Mouse (Mus musculus): ENCODE results near the gene Zcchc2. TPM values are rescaled to one million over a fixed set of nuclear protein-coding genes. Genes with fewer than 3 reads are reported as not detected.

The Zcchc2 gene
- polyA plus RNA-seq, 1 experiment from 2014 or later = 2.6 TPM

- H3K27ac ChIP-seq = peak overlapping the region; percentile 54
- TF ChIP-seq CTCF (IDR thresholded peaks at IDR 0.05; ENCODE audit: low read depth) = no peak
- peak overlapping the region; percentile 50 for H3K4me2 ChIP-seq (ENCODE audit: low read length)
- DNase-seq (ENCODE audit: low spot score) = peak; percentile 76
- H3K4me1 ChIP-seq (replicated peaks; ENCODE audit: insufficient read depth, low read length) = no peaks in the 10 kb centered on the region; the same call in 1 of the 2 replicates
- H3K4me3 ChIP-seq (replicated peaks; ENCODE audit: low read depth, low read length) = peak overlapping the region; percentile 23
- H3K9ac ChIP-seq (ENCODE audit: low read depth, low read length) = peak overlapping the region; percentile 40; the same call in 1 of the 2 replicates
- H3K9me3 ChIP-seq (replicated peaks; ENCODE audit: low read length) = no peaks in the 10 kb centered on the region
- no peaks in the 10 kb centered on the region for H3K36me3 ChIP-seq (ENCODE audit: insufficient read depth, low read length)
- ATAC-seq (replicated peaks; ENCODE audit: low FRiP score, low read depth) = peak; percentile 46; the same call in 1 of the 2 replicates
- 11% methylated on average over 10 of the region's 10 CpGs for WGBS
- no peaks in the 10 kb centered on the region for H3K27me3 ChIP-seq (ENCODE audit: insufficient read depth, low read length)
These were observed 18.6 kb upstream of the Zcchc2 start for GRCm38 (mm10) chr1:105971490-105972170.

DNA sequence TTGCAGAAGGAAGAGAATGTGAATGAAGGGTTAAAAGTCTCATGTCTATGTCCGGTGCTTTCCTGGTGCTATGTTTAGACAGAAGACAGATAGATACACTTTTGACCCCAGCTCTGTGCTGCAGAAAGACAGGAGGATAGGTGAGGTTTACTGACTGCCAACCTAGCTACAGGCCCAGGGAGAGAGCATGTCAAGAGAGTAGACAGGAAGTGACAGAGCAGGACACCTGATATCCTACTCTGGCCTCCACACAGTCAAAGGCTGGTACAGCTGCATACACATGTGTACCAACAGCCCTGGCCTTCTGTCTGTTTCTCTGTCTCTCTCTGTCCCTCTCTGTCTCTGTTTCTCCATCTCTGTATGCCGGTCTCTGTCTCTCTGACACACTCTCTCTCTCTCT, 16.2 kb upstream of the Zcchc2 start:
- H3K4me2 ChIP-seq (ENCODE audit: low read length) = no peak overlapping the region
- H3K9me3 ChIP-seq (replicated peaks; ENCODE audit: low read length) = no peaks in the 10 kb centered on the region
- no peak overlapping the region for H3K27ac ChIP-seq
- H3K27me3 ChIP-seq (ENCODE audit: insufficient read depth, low read length) = no peaks in the 10 kb centered on the region
- no peaks in the 10 kb centered on the region for H3K36me3 ChIP-seq (ENCODE audit: insufficient read depth, low read length)
- 48% methylated on average over 2 of the region's 2 CpGs for WGBS
- no peak for TF ChIP-seq CTCF (IDR thresholded peaks at IDR 0.05; ENCODE audit: low read depth)
- no peak for DNase-seq (ENCODE audit: low spot score)
- H3K4me1 ChIP-seq (replicated peaks; ENCODE audit: insufficient read depth, low read length) = no peaks in the 10 kb centered on the region; the same call in 1 of the 2 replicates
- no peak for ATAC-seq (replicated peaks; ENCODE audit: low FRiP score, low read depth)
- no peak overlapping the region for H3K9ac ChIP-seq (ENCODE audit: low read depth, low read length)
- no peak overlapping the region for H3K4me3 ChIP-seq (replicated peaks; ENCODE audit: low read depth, low read length)

DNA sequence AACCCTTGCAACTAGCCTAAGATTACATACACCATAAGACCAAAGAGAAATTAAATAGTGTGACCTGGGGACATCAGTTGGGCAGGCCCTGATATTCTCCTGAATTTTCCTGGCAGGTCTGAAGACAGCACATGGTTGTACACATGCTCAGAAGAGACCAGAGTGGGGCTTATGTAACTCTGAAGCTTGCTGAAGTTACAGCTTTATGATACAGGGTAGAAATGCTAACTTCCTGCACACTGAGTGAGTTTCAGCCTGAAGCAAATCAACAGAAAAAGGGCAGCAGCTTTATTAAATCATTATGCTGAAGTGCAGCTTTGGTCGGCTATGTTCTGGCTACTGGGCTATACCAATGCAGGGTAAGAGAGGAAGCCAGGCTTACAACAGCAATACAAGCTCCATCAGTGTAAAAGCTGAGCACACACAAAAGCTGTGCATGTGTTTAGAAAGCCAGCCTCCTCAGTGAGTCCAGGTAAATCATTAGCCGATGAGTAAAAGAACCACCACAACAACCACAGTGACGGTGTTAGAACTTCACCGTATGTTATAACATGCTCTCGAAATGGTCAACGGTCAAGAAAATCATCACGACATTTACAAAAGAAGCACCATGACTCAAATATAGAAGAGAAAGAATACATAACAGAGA, 12.6 kb upstream of the Zcchc2 start:
- DNase-seq (ENCODE audit: low spot score) (no peak), ATAC-seq (replicated peaks; ENCODE audit: low FRiP score, low read depth) (peak; percentile 79)
- Histone ChIP-seq H3K27me3 (ENCODE audit: insufficient read depth, low read length) (no peaks in the 10 kb centered on the region), H3K4me2 (ENCODE audit: low read length) (no peak overlapping the region), H3K4me3 (replicated peaks; ENCODE audit: low read depth, low read length) (no peak overlapping the region), H3K9ac (ENCODE audit: low read depth, low read length) (no peak overlapping the region), H3K36me3 (ENCODE audit: insufficient read depth, low read length) (no peaks in the 10 kb centered on the region), H3K4me1 (replicated peaks; ENCODE audit: insufficient read depth, low read length) (peaks cover 7% of the 10 kb centered on the region; the same call in 1 of the 2 replicates), H3K27ac (0 out of 2 replicates have a peak overlapping the region, but pooled peaks have one; percentile 21), H3K9me3 (replicated peaks; ENCODE audit: low read length) (no peaks in the 10 kb centered on the region)
- 59% methylated on average over 7 of the region's 7 CpGs for WGBS
- no peak for TF ChIP-seq CTCF (IDR thresholded peaks at IDR 0.05; ENCODE audit: low read depth)

DNA sequence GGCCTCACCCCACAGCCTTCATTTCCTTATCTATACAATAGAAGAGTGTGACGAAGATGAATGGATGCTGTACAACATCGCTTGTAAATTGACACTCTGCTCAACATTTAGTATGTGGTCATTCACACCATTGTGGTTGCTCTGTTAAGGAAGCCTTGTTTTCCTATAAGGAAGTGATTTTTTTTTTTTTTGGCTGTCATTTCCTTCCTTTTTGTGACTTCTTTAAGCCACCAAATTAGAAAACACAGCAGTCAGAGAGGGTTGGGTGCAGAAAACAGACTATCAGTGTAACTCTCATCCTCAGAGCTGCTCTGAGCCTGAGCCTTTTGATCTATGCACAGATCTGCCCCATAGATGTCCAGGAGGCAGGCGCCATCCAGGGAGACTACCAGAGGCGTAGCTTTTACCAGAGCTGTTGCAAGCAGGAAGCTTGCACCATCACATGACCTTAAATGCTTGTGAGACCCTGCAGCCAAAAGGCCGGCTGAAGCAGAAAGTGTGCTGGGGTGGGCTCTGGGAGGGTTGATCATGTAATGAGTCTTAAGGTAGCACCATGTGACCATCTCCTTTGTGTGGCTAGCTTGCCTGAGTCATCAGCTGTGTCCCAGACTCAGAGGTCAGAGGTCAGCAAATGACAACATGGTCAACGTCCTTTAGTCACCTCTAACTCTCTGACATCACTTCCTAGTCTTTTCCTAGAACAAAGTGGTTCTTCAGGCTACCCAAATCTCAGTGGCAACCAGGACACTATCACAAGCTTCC, 9.2 kb upstream of the Zcchc2 start:
- no peak overlapping the region for H3K4me2 ChIP-seq (ENCODE audit: low read length)
- no peak overlapping the region for H3K4me3 ChIP-seq (replicated peaks; ENCODE audit: low read depth, low read length)
- TF ChIP-seq CTCF (IDR thresholded peaks at IDR 0.05; ENCODE audit: low read depth) = no peak
- H3K36me3 ChIP-seq (ENCODE audit: insufficient read depth, low read length) = no peaks in the 10 kb centered on the region
- H3K4me1 ChIP-seq (replicated peaks; ENCODE audit: insufficient read depth, low read length) = peaks cover 7% of the 10 kb centered on the region; the same call in 1 of the 2 replicates
- ATAC-seq (replicated peaks; ENCODE audit: low FRiP score, low read depth) = peak; percentile 25; the same call in 1 of the 2 replicates
- no peaks in the 10 kb centered on the region for H3K9me3 ChIP-seq (replicated peaks; ENCODE audit: low read length)
- H3K9ac ChIP-seq (ENCODE audit: low read depth, low read length) = no peak overlapping the region
- H3K27ac ChIP-seq = peak overlapping the region; percentile 50; the same call in 1 of the 2 replicates
- H3K27me3 ChIP-seq (ENCODE audit: insufficient read depth, low read length) = no peaks in the 10 kb centered on the region
- WGBS = 55% methylated on average over 6 of the region's 6 CpGs
- DNase-seq (ENCODE audit: low spot score) = no peak

DNA sequence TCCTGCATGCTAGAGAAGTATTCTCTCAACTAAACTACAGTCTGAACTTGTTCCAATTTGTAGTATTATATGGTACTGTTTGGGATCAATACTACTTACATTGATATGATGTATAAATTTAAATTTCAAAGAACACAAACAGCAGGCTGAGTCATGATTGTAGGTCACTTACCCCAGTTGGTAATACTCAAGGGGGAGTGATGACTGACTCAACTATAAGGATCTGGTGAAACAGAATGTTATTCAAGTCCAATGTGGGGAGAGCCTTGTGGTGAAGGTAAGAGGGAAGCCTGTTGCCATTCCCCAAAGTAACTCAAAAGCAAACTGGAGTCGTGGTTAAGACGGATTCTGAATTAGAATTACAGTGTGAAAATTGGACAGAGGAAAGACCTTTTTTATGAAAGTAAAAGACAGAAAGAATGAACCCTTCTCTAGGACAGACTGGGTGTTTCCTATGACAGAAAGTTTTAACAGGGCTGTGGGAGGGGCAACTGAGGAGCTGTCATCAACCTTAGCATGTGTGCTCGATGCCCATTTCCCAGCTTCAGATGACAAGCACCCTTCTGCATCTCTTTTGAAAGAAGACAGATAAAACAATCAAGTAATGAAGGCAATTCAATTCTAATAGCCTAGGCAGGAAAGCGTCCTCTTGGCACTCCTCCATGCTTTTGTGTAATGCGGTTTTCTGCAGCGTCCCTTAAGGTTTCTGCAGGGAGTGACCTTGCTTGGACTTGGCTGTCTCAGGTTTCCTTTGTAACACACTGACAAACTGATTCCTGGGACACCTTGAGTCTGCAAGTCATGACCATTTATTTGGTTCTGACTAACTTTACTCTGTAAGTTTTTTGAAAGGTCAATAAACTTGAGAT, 7.5 kb upstream of the Zcchc2 start:
- TF ChIP-seq CTCF (IDR thresholded peaks at IDR 0.05; ENCODE audit: low read depth) = no peak
- DNase-seq (ENCODE audit: low spot score) = no peak
- H3K4me2 ChIP-seq (ENCODE audit: low read length) = no peak overlapping the region
- no peaks in the 10 kb centered on the region for H3K36me3 ChIP-seq (ENCODE audit: insufficient read depth, low read length)
- no peak for ATAC-seq (replicated peaks; ENCODE audit: low FRiP score, low read depth)
- H3K4me3 ChIP-seq (replicated peaks; ENCODE audit: low read depth, low read length) = no peak overlapping the region
- no peaks in the 10 kb centered on the region for H3K9me3 ChIP-seq (replicated peaks; ENCODE audit: low read length)
- peaks cover 7% of the 10 kb centered on the region; the same call in 1 of the 2 replicates for H3K4me1 ChIP-seq (replicated peaks; ENCODE audit: insufficient read depth, low read length)
- H3K9ac ChIP-seq (ENCODE audit: low read depth, low read length) = no peak overlapping the region
- H3K27me3 ChIP-seq (ENCODE audit: insufficient read depth, low read length) = no peaks in the 10 kb centered on the region
- 38% methylated on average over 6 of the region's 6 CpGs for WGBS
- no peak overlapping the region for H3K27ac ChIP-seq
